Mouse (Mus musculus) spleen, adult 2 months (tissue): ENCODE results near the gene Cradd. TPM values are rescaled to one million over a fixed set of nuclear protein-coding genes. Genes with fewer than 3 reads are reported as not detected.

Experiments used
- DNase-seq, 2 experiments: peaks; one replicate each; pipeline versions ENCODE4 v3.0.0 to v3.0.0-alpha.2; 2012 to 2021; ENCODE audit warnings: low spot score in 2 of 2, low read depth in 1 of 2
- H3K27ac ChIP-seq: fragments of 200-500 bp; 2 replicates; pipeline ENCODE4 v1.5.1; 2012; ENCODE audit warnings: low read length, inconsistent platforms; ENCODE audit not compliant: insufficient read depth
- H3K27me3 ChIP-seq: fragments of 200-500 bp; 2 replicates; pipeline ENCODE4 v1.6.1; 2012; ENCODE audit warnings: mild to moderate bottlenecking, moderate library complexity, low read length, inconsistent platforms; ENCODE audit not compliant: control insufficient read depth, insufficient read depth
- H3K36me3 ChIP-seq: fragments of 200-500 bp; 2 replicates; pipeline ENCODE4 v1.6.1; 2012; ENCODE audit warnings: mild to moderate bottlenecking, low read length, inconsistent platforms; ENCODE audit not compliant: control insufficient read depth, insufficient read depth
- H3K4me1 ChIP-seq: fragments of 200-500 bp; 2 replicates; pipeline ENCODE4 v1.6.1; 2011; ENCODE audit warnings: inconsistent platforms; ENCODE audit not compliant: control insufficient read depth, insufficient read depth, insufficient read length
- H3K4me3 ChIP-seq: fragments of 200-500 bp; 2 replicates; pipeline ENCODE4 v1.5.1; 2011; ENCODE audit warnings: mild to moderate bottlenecking, inconsistent platforms; ENCODE audit not compliant: insufficient read depth, insufficient read length; ENCODE audit errors: extremely low read depth
- CTCF ChIP-seq: fragments of 200-500 bp; IDR thresholded peaks from 2 replicates; pipeline ENCODE4 v1.5.1; 2011; ENCODE audit warnings: mild to moderate bottlenecking, inconsistent platforms; ENCODE audit not compliant: insufficient read depth, insufficient read length, insufficient replicate concordance; ENCODE audit errors: extremely low read depth
- POLR2A ChIP-seq: fragments of 200-500 bp; IDR thresholded peaks from 2 replicates; pipeline ENCODE4 v1.6.1; 2011; ENCODE audit warnings: low read depth, low read length, inconsistent platforms
- whole genome bisulfite sequencing: fragments of 180-500 bp; shearing (Covaris S2); methylation state at CpG from one replicate; pipeline ENCODE4 v1.1.7; 2018; 5-methylcytosine and 5-hydroxymethylcytosine counted together
- polyA plus RNA-seq: library from polyadenylated mRNA; depleted of rRNA; stranded (reverse); fragments of >200 nt; gene quantifications from 2 replicates; pipeline ENCODE4 v1.2.3, GENCODE M21; 2012

The Cradd gene
- polyA plus RNA-seq, 1 experiment = 8.2 TPM

GRCm38 (mm10) chr10:95210664-95211372 is 113.1 kb downstream of the Cradd start:
- WGBS = 80% methylated on average over 7 of the region's 7 CpGs
- Histone ChIP-seq H3K27me3 (no peaks in the 10 kb centered on the region), H3K36me3 (no peaks in the 10 kb centered on the region), H3K4me3 (no peak overlapping the region), H3K27ac (no peak overlapping the region), H3K4me1 (no peaks in the 10 kb centered on the region)
- TF ChIP-seq CTCF = no peak
- TF ChIP-seq POLR2A = no peak
- no peak for DNase-seq

GRCm38 (mm10) chr10:95210167-95210566 is 113.8 kb downstream of the Cradd start:
- DNase-seq = no peak
- no peaks in the 10 kb centered on the region for H3K27me3 ChIP-seq
- 53% methylated on average over 4 of the region's 4 CpGs for WGBS
- no peaks in the 10 kb centered on the region for H3K36me3 ChIP-seq
- H3K4me1 ChIP-seq = no peaks in the 10 kb centered on the region
- H3K4me3 ChIP-seq = no peak overlapping the region
- TF ChIP-seq POLR2A (no peak), CTCF (no peak)
- H3K27ac ChIP-seq = no peak overlapping the region

- H3K27ac ChIP-seq = no peak overlapping the region
Measured at GRCm38 (mm10) chr10:95207423-95207822, 116.5 kb downstream of the Cradd start.

DNA sequence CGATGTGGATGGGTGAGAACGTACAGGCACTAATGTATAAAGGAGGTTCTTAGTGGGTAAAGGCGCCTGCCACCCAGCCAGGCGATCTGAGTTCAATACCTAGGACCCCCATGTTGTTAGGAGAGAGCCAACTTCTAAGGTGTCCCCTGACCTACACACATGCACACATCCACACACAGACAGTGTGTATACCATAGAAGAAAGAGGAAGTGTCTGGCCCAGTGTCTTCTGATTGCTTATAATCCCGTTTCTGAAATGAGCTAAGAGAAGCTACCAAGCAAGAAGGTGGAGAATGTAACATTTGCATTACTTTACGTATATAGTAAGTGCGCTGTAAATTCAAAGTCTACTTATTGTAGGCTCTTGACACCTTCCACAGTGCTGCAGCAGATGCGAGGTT is 122.4 kb downstream of the Cradd start:
- Histone ChIP-seq H3K4me1 (no peaks in the 10 kb centered on the region), H3K27me3 (no peaks in the 10 kb centered on the region), H3K4me3 (no peak overlapping the region), H3K27ac (no peak overlapping the region), H3K36me3 (no peaks in the 10 kb centered on the region)
- TF ChIP-seq CTCF = no peak
- TF ChIP-seq POLR2A = no peak
- no peak for DNase-seq
- WGBS = 76% methylated on average over 8 of the region's 8 CpGs

More at GRCm38 (mm10) chr10:95207423-95207822, 116.5 kb downstream of the Cradd start:
- WGBS = 91% methylated on average over 8 of the region's 8 CpGs
- H3K27me3 ChIP-seq = no peaks in the 10 kb centered on the region
- H3K36me3 ChIP-seq = no peaks in the 10 kb centered on the region
- DNase-seq = no peak
- no peaks in the 10 kb centered on the region for H3K4me1 ChIP-seq
- TF ChIP-seq POLR2A = no peak
- no peak overlapping the region for H3K4me3 ChIP-seq

DNA sequence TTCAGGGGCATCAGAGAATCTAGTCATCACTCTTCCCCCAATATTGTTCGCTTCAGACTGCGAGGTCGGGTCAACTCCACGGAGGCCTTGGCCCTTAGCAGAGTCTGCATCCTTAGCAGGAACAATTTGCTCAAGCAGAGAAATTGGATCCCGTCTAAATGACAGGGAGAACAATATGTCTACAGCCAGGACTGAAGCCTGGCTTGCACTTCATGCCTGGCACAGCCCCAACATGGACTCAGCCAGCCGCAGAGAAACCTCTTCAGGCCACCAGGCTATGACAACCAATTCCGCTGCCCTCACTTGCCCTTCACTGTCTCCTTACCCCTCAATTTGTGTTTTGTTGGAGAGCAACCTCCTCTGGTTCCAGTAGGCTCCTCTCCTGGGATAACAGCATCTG is 123.6 kb downstream of the Cradd start:
- no peak for TF ChIP-seq CTCF
- no peak for TF ChIP-seq POLR2A
- no peak overlapping the region for H3K4me3 ChIP-seq
- WGBS = 82% methylated on average over 7 of the region's 7 CpGs
- H3K4me1 ChIP-seq = peaks cover 3% of the 10 kb centered on the region; the same call in 1 of the 2 replicates
- no peak for DNase-seq
- H3K36me3 ChIP-seq = no peaks in the 10 kb centered on the region
- no peaks in the 10 kb centered on the region for H3K27me3 ChIP-seq
- no peak overlapping the region for H3K27ac ChIP-seq

DNA sequence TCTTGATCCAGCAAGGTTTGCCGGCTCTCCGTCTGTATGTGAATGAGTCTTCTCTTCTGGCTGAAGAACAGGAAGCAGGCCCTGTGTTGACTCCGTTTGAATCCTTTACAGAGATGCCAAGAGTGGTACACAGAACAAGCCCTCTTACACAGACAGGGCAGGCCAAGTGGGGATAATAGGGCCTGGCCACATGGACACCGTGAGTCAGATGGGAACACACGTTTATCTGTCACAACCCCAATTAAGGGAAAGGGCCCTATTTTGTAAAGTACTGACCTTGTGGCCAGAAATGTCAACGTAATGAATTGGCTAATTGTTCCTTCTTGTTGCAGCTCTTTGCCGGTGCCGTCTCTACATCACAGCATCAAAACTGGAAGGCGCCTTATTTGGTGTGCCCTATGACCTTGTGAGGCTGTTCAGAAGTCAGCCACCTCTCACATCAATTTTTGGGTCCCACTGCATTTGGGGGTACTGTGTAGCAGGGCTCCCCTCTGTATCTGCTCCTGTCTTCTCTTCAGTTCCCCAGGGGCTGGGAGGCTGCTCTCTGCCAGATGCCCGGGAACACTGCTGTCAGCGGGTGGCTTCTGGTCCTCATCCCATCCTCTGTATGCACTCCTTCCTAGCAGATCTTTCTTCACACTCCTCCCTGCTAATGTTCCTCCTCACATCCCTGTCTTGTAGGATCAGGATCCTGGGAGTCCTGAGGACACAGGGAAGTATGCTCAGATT is 124.2 kb downstream of the Cradd start:
- no peaks in the 10 kb centered on the region for H3K27me3 ChIP-seq
- H3K4me1 ChIP-seq = peaks cover 3% of the 10 kb centered on the region; the same call in 1 of the 2 replicates
- no peak overlapping the region for H3K4me3 ChIP-seq
- 88% methylated on average over 11 of the region's 11 CpGs for WGBS
- H3K27ac ChIP-seq = no peak overlapping the region
- DNase-seq = no peak
- no peaks in the 10 kb centered on the region for H3K36me3 ChIP-seq
- no peak for TF ChIP-seq POLR2A

DNA sequence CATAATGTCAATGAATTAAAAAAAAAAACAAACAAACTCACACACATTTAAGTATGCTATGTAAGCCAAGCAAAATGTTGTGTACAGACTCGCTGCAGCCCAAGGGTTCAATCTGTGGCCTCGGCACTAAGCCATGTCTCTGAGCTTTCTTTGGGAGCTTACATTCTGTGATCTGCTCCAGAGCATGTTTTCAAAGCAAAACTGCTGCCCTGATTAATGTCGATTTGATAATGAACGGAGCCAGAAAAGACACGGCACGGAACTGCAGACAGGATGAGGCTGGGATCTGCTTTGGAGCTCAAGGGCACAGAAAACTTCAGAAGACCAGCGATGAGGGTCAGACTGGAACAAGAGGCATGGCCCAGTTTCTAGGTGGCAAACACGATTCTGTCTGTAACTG is 126.6 kb downstream of the Cradd start:
- H3K36me3 ChIP-seq = no peaks in the 10 kb centered on the region
- TF ChIP-seq POLR2A = no peak
- TF ChIP-seq CTCF = no peak
- H3K4me3 ChIP-seq = no peak overlapping the region
- no peak overlapping the region for H3K27ac ChIP-seq
- no peak for DNase-seq
- 93% methylated on average over 8 of the region's 8 CpGs for WGBS
- H3K4me1 ChIP-seq = peaks cover 3% of the 10 kb centered on the region; the same call in 1 of the 2 replicates
- no peaks in the 10 kb centered on the region for H3K27me3 ChIP-seq
